Mouse (Mus musculus): ENCODE results near the gene Atp1b2. TPM values are rescaled to one million over a fixed set of nuclear protein-coding genes. Genes with fewer than 3 reads are reported as not detected.

Atp1b2 gene
- polyA plus RNA-seq, 1 experiment: 4.1 TPM

DNA sequence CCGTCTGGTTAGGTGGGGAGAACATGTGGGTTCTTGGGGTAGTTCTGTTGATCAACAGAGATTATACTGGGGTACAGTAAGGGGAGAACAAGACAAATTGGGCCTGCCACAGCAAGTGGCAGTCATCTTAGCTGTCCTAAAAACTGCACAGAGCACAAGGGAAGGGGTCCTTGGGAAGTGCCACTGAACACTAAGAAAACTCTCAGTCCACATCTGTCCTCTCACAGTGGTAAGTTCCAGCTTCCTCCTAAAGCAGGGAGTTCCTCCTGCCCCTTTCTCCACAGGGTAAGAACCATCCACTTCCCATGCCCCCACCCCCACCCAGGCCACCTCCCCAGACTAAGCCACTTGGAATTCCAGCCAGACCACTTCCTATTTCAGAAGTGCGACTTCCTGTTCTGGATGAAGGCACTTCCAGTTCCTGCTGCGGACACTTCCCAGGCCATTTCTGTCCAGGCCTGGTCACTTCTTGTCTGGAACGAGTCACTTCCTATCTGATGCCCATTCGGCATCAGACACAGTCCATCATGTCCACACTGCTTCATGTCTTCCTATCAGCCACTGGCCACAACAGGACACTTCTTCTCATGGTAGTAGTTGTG, 51.1 kb downstream of the Atp1b2 start:
- 84% methylated on average over 5 of the region's 5 CpGs for WGBS
- DNase-seq (ENCODE audit: low read depth, low spot score): no peak

- DNase-seq (ENCODE audit: low read depth, low spot score): no peak
- 24% methylated on average over 2 of the region's 2 CpGs for WGBS
Measured at GRCm38 (mm10) chr11:69553341-69553721, 52.4 kb downstream of the Atp1b2 start.

GRCm38 (mm10) chr11:69552622-69553340, 53.0 kb downstream of the Atp1b2 start:
- 26% methylated on average over 14 of the region's 14 CpGs for WGBS
- no peak for DNase-seq (ENCODE audit: low read depth, low spot score)

- 72% methylated on average over 4 of the region's 4 CpGs for WGBS
Measured at GRCm38 (mm10) chr11:69551310-69551709, 54.4 kb downstream of the Atp1b2 start.

More at GRCm38 (mm10) chr11:69551310-69551709, 54.4 kb downstream of the Atp1b2 start:
- no peak for DNase-seq (ENCODE audit: low read depth, low spot score)

Other genes with a start within 250 kb of the Atp1b2 start
- gene Chd3, start 236.5 kb downstream of the Atp1b2 start, polyA plus RNA-seq (2012; rRNA removed): 63.4 and 118 TPM in 2 replicates
- 164 and 180 TPM in 2 replicates for gene Naa38, start 210.5 kb downstream of the Atp1b2 start, polyA plus RNA-seq (2012; rRNA removed)
- 6.1 and 14.5 TPM in 2 replicates for gene Cyb5d1, start 210.3 kb downstream of the Atp1b2 start, polyA plus RNA-seq (2012; rRNA removed)
- 10.5 and 11.0 TPM in 2 replicates for gene Tmem88, start 207.7 kb downstream of the Atp1b2 start, polyA plus RNA-seq (2012; rRNA removed)
- 7.5 and 11.2 TPM in 2 replicates for gene Kdm6b, start 192.3 kb downstream of the Atp1b2 start, polyA plus RNA-seq (2012; rRNA removed)
- 0.12 and 0.29 TPM in 2 replicates for gene Dnah2, start 56.8 kb downstream of the Atp1b2 start, polyA plus RNA-seq (2012; rRNA removed)
- gene Efnb3, start 45.7 kb downstream of the Atp1b2 start, polyA plus RNA-seq (2012; rRNA removed): 1.1 and 2.1 TPM in 2 replicates
- 24.8 and 28.7 TPM in 2 replicates for gene Wrap53, start 25.7 kb downstream of the Atp1b2 start, polyA plus RNA-seq (2012; rRNA removed)
- 80.8 and 93.2 TPM in 2 replicates for gene Trp53, start 25.6 kb downstream of the Atp1b2 start, polyA plus RNA-seq (2012; rRNA removed)
- not detected in 2 replicates for gene Shbg, start 12.0 kb upstream of the Atp1b2 start, polyA plus RNA-seq (2012; rRNA removed)
- 1.9 and 2.7 TPM in 2 replicates for gene Sat2, start 16.1 kb upstream of the Atp1b2 start, polyA plus RNA-seq (2012; rRNA removed)
- gene Fxr2, start 27.0 kb upstream of the Atp1b2 start, polyA plus RNA-seq (2012; rRNA removed): 29.6 and 35.8 TPM in 2 replicates
- gene Sox15, start 49.4 kb upstream of the Atp1b2 start, polyA plus RNA-seq (2012; rRNA removed): 0.18 TPM in 1 of 2 replicates, not detected in the other
- gene Mpdu1, start 56.7 kb upstream of the Atp1b2 start, polyA plus RNA-seq (2012; rRNA removed): 147 and 171 TPM in 2 replicates
- gene Cd68, start 60.2 kb upstream of the Atp1b2 start, polyA plus RNA-seq (2012; rRNA removed): 20.2 and 20.6 TPM in 2 replicates
- 354 and 356 TPM in 2 replicates for gene Eif4a1, start 66.5 kb upstream of the Atp1b2 start, polyA plus RNA-seq (2012; rRNA removed)
- 43.4 and 55.1 TPM in 2 replicates for gene Senp3, start 76.1 kb upstream of the Atp1b2 start, polyA plus RNA-seq (2012; rRNA removed)
- 14.4 and 16.2 TPM in 2 replicates for gene Tnfsf13, start 79.8 kb upstream of the Atp1b2 start, polyA plus RNA-seq (2012; rRNA removed)
- 13.1 and 13.8 TPM in 2 replicates for gene Tnfsf12, start 89.9 kb upstream of the Atp1b2 start, polyA plus RNA-seq (2012; rRNA removed)
- 2.3 and 2.8 TPM in 2 replicates for gene Tnfsfm13, start 90.2 kb upstream of the Atp1b2 start, polyA plus RNA-seq (2012; rRNA removed)
- gene Polr2a, start 152.7 kb upstream of the Atp1b2 start, polyA plus RNA-seq (2012; rRNA removed): 17.5 and 33.3 TPM in 2 replicates
- gene Slc35g3, start 156.0 kb upstream of the Atp1b2 start, polyA plus RNA-seq (2012; rRNA removed): 0.07 TPM in 1 of 2 replicates, not detected in the other
- gene Zbtb4, start 160.0 kb upstream of the Atp1b2 start, polyA plus RNA-seq (2012; rRNA removed): 7.5 and 10.7 TPM in 2 replicates
- 7.3 and 10.3 TPM in 2 replicates for gene Chrnb1, start 190.0 kb upstream of the Atp1b2 start, polyA plus RNA-seq (2012; rRNA removed)
- 2.8 and 4.4 TPM in 2 replicates for gene Fgf11, start 195.9 kb upstream of the Atp1b2 start, polyA plus RNA-seq (2012; rRNA removed)
- 38.7 and 39.1 TPM in 2 replicates for gene Tmem102, start 199.7 kb upstream of the Atp1b2 start, polyA plus RNA-seq (2012; rRNA removed)
- not detected in 2 replicates for gene Gm39566, start 209.4 kb upstream of the Atp1b2 start, polyA plus RNA-seq (2012; rRNA removed)
- not detected in 2 replicates for gene Spem2, start 212.5 kb upstream of the Atp1b2 start, polyA plus RNA-seq (2012; rRNA removed)
- 0.12 TPM in 1 of 2 replicates, not detected in the other for gene Spem1, start 216.2 kb upstream of the Atp1b2 start, polyA plus RNA-seq (2012; rRNA removed)
- 5.1 and 7.0 TPM in 2 replicates for gene Nlgn2, start 231.8 kb upstream of the Atp1b2 start, polyA plus RNA-seq (2012; rRNA removed)
- gene Tmem256, start 232.6 kb upstream of the Atp1b2 start, polyA plus RNA-seq (2012; rRNA removed): 194 and 208 TPM in 2 replicates
- 31.6 and 36.1 TPM in 2 replicates for gene Plscr3, start 240.4 kb upstream of the Atp1b2 start, polyA plus RNA-seq (2012; rRNA removed)